Mouse (Mus musculus) CH12.LX (cell line): ENCODE measurements around the gene Mrpl20. TPM values are rescaled to one million over a fixed set of nuclear protein-coding genes. Genes with fewer than 3 reads are reported as not detected.
A peak's percentile ranks its signal among the peaks of the same experiment; 100 is the strongest.
"Not testable (repeated sequence)": the region's sequence is repeated elsewhere in the genome, so short reads cannot be mapped to it uniquely, and the experiment has no call there.

Experiments
- DNase-seq: peaks from one replicate; pipeline ENCODE4 v3.0.0-alpha.2; 2013; ENCODE audit errors: extremely low read depth
- H3K27ac ChIP-seq: 2 replicates; pipeline ENCODE4 v1.5.1; 2012; ENCODE audit warnings: low read depth, mild to moderate bottlenecking, control low read depth, moderate library complexity; ENCODE audit not compliant: insufficient read depth
- H3K27me3 ChIP-seq: replicated peaks from 2 replicates; pipeline ENCODE3; 2012; ENCODE audit warnings: inconsistent platforms
- H3K36me3 ChIP-seq, 2 experiments: replicated peaks in 1 of 2; 2 replicates each; pipeline versions ENCODE3 to v1.6.1; 2012; ENCODE audit warnings: inconsistent platforms in 1 of 2, low read length in 1 of 2, mild to moderate bottlenecking in 1 of 2, mixed read lengths in 1 of 2, moderate library complexity in 1 of 2; ENCODE audit not compliant: control insufficient read depth in 1 of 2, insufficient read depth in 1 of 2
- H3K4me1 ChIP-seq, 2 experiments: 2 replicates each; pipeline ENCODE4 v1.6.1; 2012; ENCODE audit warnings: inconsistent platforms in 1 of 2, moderate library complexity in 1 of 2; ENCODE audit not compliant: insufficient read depth in 2 of 2, control insufficient read depth in 1 of 2
- H3K4me2 ChIP-seq: 2 replicates; pipeline ENCODE4 v1.6.1; 2012; ENCODE audit warnings: low read depth, mild to moderate bottlenecking, control low read depth; ENCODE audit not compliant: poor library complexity, insufficient read depth, severe bottlenecking
- H3K4me3 ChIP-seq, 3 experiments: fragments of 150-350 bp in 1 of 3; sonication (generic) in 1 of 3; replicated peaks in 1 of 3; 2 replicates each; pipeline versions ENCODE3 to v1.5.1; 2011 to 2012; ENCODE audit warnings: low read depth in 2 of 3, low read length in 2 of 3, mild to moderate bottlenecking in 2 of 3, moderate library complexity in 2 of 3, control low read depth in 1 of 3, improper control_type of control experiment in 1 of 3, inconsistent platforms in 1 of 3, mixed read lengths in 1 of 3; ENCODE audit not compliant: poor library complexity in 1 of 3
- H3K79me2 ChIP-seq: replicated peaks from 2 replicates; pipeline ENCODE4 v1.6.1; 2012; ENCODE audit warnings: mild to moderate bottlenecking, moderate library complexity; ENCODE audit not compliant: control insufficient read depth, poor library complexity, insufficient read depth, severe bottlenecking; ENCODE audit errors: extremely low read depth
- H3K9ac ChIP-seq: 2 replicates; pipeline ENCODE4 v1.6.1; 2012; ENCODE audit warnings: low read depth, mild to moderate bottlenecking, control low read depth, moderate library complexity; ENCODE audit not compliant: insufficient read depth
- H3K9me3 ChIP-seq: replicated peaks from 2 replicates; pipeline ENCODE3; 2012; ENCODE audit warnings: low read length, inconsistent platforms, mixed read lengths
- BHLHE40 ChIP-seq: IDR thresholded peaks from 2 replicates; pipeline ENCODE4 v1.6.1; 2011; ENCODE audit warnings: mild to moderate bottlenecking, low read depth, low read length, improper control_type of control experiment
- CTCF ChIP-seq, 2 experiments: IDR thresholded peaks in 1 of 2; conservative IDR thresholded peaks in 1 of 2; 2 replicates each; pipeline ENCODE4 v1.5.1; 2011 to 2012; ENCODE audit warnings: low read depth in 2 of 2, low read length in 2 of 2, improper control_type of control experiment in 1 of 2, inconsistent platforms in 1 of 2, mild to moderate bottlenecking in 1 of 2, moderate library complexity in 1 of 2
- ETS1 ChIP-seq: conservative IDR thresholded peaks from 2 replicates; pipeline ENCODE4 v1.6.1; 2012; ENCODE audit warnings: low read depth, mild to moderate bottlenecking, inconsistent platforms, low read length, improper control_type of control experiment, moderate library complexity
- JUN ChIP-seq: IDR thresholded peaks from 2 replicates; pipeline ENCODE4 v1.6.1; 2011; ENCODE audit warnings: low read depth, mild to moderate bottlenecking, low read length, improper control_type of control experiment, moderate library complexity; ENCODE audit not compliant: insufficient read depth
- JUND ChIP-seq: conservative IDR thresholded peaks from 2 replicates; pipeline ENCODE4 v1.6.1; 2011; ENCODE audit warnings: low read depth, low read length, improper control_type of control experiment
- POLR2A ChIP-seq: IDR thresholded peaks from 2 replicates; pipeline ENCODE4 v1.6.1; 2011; ENCODE audit warnings: low read depth, mild to moderate bottlenecking, improper control_type of control experiment, low read length
- RCOR1 ChIP-seq: conservative IDR thresholded peaks from 2 replicates; pipeline ENCODE4 v1.6.1; 2012; ENCODE audit warnings: low read depth, mild to moderate bottlenecking, inconsistent platforms, low read length, improper control_type of control experiment
- SIN3A ChIP-seq: IDR thresholded peaks from 2 replicates; pipeline ENCODE4 v1.6.1; 2012; ENCODE audit warnings: low read length, improper control_type of control experiment, inconsistent platforms
- SMC3 ChIP-seq: IDR thresholded peaks from 2 replicates; pipeline ENCODE4 v1.6.1; 2011; ENCODE audit warnings: low read depth, low read length, improper control_type of control experiment
- TBP ChIP-seq: conservative IDR thresholded peaks from 2 replicates; pipeline ENCODE4 v1.6.1; 2011; ENCODE audit warnings: low read depth, low read length, improper control_type of control experiment
- UBTF ChIP-seq: IDR thresholded peaks from 2 replicates; pipeline ENCODE4 v1.6.1; 2012; ENCODE audit warnings: low read depth, mild to moderate bottlenecking, inconsistent platforms, low read length, improper control_type of control experiment, moderate library complexity
- USF1 ChIP-seq: IDR thresholded peaks from 2 replicates; pipeline ENCODE4 v1.6.1; 2014; ENCODE audit warnings: low read depth, mild to moderate bottlenecking, inconsistent platforms, low read length, improper control_type of control experiment
- ZC3H11A ChIP-seq: IDR thresholded peaks from 2 replicates; pipeline ENCODE4 v1.6.1; 2012; ENCODE audit warnings: low read depth, mild to moderate bottlenecking, inconsistent platforms, low read length, improper control_type of control experiment
- ZKSCAN1 ChIP-seq: IDR thresholded peaks from 2 replicates; pipeline ENCODE4 v1.6.1; 2012; ENCODE audit warnings: low read depth, inconsistent platforms, low read length, improper control_type of control experiment, borderline replicate concordance
- ZMIZ1 ChIP-seq: IDR thresholded peaks from 2 replicates; pipeline ENCODE4 v1.6.1; 2012; ENCODE audit warnings: low read depth, mild to moderate bottlenecking, inconsistent platforms, low read length, improper control_type of control experiment
- dilution Hi-C: fragments of 300-500 bp; cut with MboI; formaldehyde crosslinking; loops from 2 replicates; pipeline ENCODE4 v1.14.3; 2020; ENCODE audit warnings: low sequenced_read_pairs; ENCODE audit not compliant: extremely low pct_unique_long_range_greater_than_20kb, extremely low pct_ligation_motif_present
- in situ Hi-C: fragments of 300-500 bp; cut with MboI; formaldehyde crosslinking; loops from 3 replicates; pipeline ENCODE4 v1.14.3; 2019; ENCODE audit warnings: low sequenced_read_pairs, low pct_ligation_motif_present, low pct_unique_long_range_greater_than_20kb, mixed read lengths
- polyA plus RNA-seq: library from polyadenylated mRNA; unstranded; fragments of >175 nt; gene quantifications from 2 replicates; pipeline ENCODE4 v1.2.1, GENCODE M21; 2012; ENCODE audit warnings: low read depth; ENCODE audit not compliant: insufficient read length
- total RNA-seq, 2 experiments: library from RNA; depleted of rRNA; stranded (reverse); fragments of 300-350 nt in 1 of 2; fragments of >200 nt in 1 of 2; gene quantifications; 2 replicates each; pipeline ENCODE4 v1.2.3; 2012 to 2014

Mrpl20 gene
- total and polyA plus RNA-seq, 3 experiments, result 146 to 230 (median 193) TPM

DNA sequence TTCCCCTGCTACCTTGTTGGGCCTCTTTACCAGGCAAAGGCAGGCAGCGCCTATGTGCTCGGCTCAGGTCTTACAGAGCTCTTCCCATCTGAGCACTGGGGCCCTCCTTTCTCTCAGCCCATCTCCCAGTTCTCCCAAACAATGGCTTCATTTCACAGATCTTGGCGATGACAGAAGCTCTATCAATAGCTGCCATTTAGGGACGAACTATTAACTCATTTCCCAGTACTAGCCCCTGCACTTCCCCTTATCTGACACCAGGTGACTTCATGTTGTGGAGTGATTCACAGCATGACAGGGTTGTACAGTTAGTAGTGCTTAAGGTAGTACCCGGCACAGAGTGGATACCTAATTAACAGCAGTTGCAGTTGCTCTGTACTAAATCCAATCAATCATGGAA lies 16.9 kb upstream of the Mrpl20 start, which contains the start of gene Tmem88b:
Tmem88b (minus strand) TSS at position 56 of the 400 bp plus-strand sequence.
- no peak within 1 kb of the TSS for H3K4me3 ChIP-seq

DNA sequence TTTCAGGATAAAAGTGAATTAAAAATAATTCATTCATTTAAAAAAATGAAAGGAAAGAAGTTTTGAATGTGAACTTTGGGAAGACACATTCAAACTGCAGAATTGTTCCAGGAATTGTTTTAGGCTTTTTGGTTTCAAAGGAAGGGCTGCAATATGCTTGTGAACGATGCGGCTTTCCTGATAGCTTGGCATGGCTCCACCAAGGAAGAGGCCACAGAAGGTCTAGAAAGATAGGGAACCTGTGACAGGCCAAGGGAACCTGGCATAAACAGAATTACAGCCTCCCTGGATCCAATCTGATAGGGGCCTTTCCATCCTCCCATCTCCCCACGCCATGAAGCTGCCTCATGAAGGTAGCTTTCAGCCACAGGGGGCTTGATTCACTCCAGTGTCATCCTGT lies 14.4 kb upstream of the Mrpl20 start:
- Histone ChIP-seq H3K27me3 (peaks cover 36% of the 10 kb centered on the region), H3K4me1 (peaks cover 2 to 16% of the 10 kb centered on the region in 2 experiments; a peak in 3 of 4 replicates), H3K27ac (no peak overlapping the region), H3K36me3 (no peaks in the 10 kb centered on the region), H3K4me2 (no peak overlapping the region), H3K9me3 (no peaks in the 10 kb centered on the region), H3K4me3 (no peak overlapping the region), H3K9ac (no peak overlapping the region), H3K79me2 (no peaks in the 10 kb centered on the region)
- dilution Hi-C loops (no loop called here), in situ Hi-C loops (no loop called here)
- TF ChIP-seq JUND (no peak), JUN (no peak), USF1 (no peak), CTCF (conservative IDR thresholded peaks at IDR 0.05 in 1 of 2, IDR thresholded peaks at IDR 0.05 in 1 of 2; ENCODE audit: low read depth in 2 of 2, low read length in 2 of 2) (no peak), BHLHE40 (no peak), ZMIZ1 (no peak), SIN3A (no peak), SMC3 (no peak), POLR2A (no peak), ZC3H11A (no peak), ETS1 (no peak), RCOR1 (no peak)
- DNase-seq, result no peak

More for the DNA sequence above, 16.9 kb upstream of the Mrpl20 start, which contains the start of gene Tmem88b:
- Histone ChIP-seq H3K27me3 (peaks cover 27% of the 10 kb centered on the region), H3K4me1 (peaks cover 2 to 18% of the 10 kb centered on the region in 2 experiments; a peak in 3 of 4 replicates)
- in situ Hi-C loops (no loop called here), dilution Hi-C loops (no loop called here)
- TF ChIP-seq ZKSCAN1 (no peak), CTCF (conservative IDR thresholded peaks at IDR 0.05 in 1 of 2, IDR thresholded peaks at IDR 0.05 in 1 of 2; ENCODE audit: low read depth in 2 of 2, low read length in 2 of 2) (peak in 1 of 2 experiments; percentile 26; a peak in 3 of 4 replicates), TBP (no peak), UBTF (no peak)
- TF ChIP-seq, all 38 proteins: peak for 1
- Histone ChIP-seq H3K79me2 (no peaks in the 10 kb centered on the region), H3K36me3 (no peaks in the 10 kb centered on the region), H3K9me3 (no peaks in the 10 kb centered on the region), H3K4me2 (peak within 1 kb of the TSS; percentile 89; the same call in 1 of the 2 replicates), H3K9ac (no peak within 1 kb of the TSS), H3K27ac (no peak within 1 kb of the TSS)
- no peak for DNase-seq

DNA sequence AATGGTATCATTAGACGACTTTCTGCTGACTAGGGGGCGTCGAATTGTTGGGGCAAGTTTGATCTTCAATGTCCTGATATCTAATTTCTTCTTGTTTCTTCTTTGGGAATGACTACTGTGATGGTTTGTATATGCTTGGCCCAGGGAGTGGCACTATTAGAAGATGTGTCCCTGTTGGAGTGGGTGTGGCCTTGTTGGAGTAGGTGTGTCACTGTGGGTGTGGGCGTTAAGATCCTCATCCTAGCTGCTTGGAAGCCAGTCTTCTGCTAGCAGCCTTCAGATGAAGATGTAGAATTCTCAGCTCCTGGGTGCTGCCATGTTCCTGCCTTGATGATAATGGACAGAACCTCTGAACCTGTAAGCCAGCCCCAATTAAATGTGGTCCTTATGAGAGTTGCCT lies 13.8 kb upstream of the Mrpl20 start:
- dilution Hi-C loops, H3K4me2 ChIP-seq, DNase-seq, H3K4me3 ChIP-seq, H3K36me3 ChIP-seq, H3K9ac ChIP-seq, in situ Hi-C loops, H3K79me2 ChIP-seq, H3K27ac ChIP-seq, H3K9me3 ChIP-seq: not testable (repeated sequence)
- H3K27me3 ChIP-seq, result peaks cover 36% of the 10 kb centered on the region
- peaks cover 2 to 14% of the 10 kb centered on the region in 2 experiments; a peak in 3 of 4 replicates for H3K4me1 ChIP-seq
